Mouse (Mus musculus) small intestine, adult 2 months (tissue): ENCODE data around the gene Gm21719. TPM values are rescaled to one million over a fixed set of nuclear protein-coding genes. Genes with fewer than 3 reads are reported as not detected.
"Not testable (repeated sequence)": the region's sequence is repeated elsewhere in the genome, so short reads cannot be mapped to it uniquely, and the experiment has no call there.

Source experiments
- H3K27ac ChIP-seq: fragments of 200-500 bp; 2 replicates; pipeline ENCODE4 v1.5.1; 2012; ENCODE audit warnings: low read depth, low read length, control low read depth, inconsistent platforms; ENCODE audit not compliant: insufficient read depth
- H3K27me3 ChIP-seq: fragments of 200-500 bp; 2 replicates; pipeline ENCODE4 v1.6.1; 2012; ENCODE audit warnings: mild to moderate bottlenecking, moderate library complexity, low read length, inconsistent platforms; ENCODE audit not compliant: control insufficient read depth, insufficient read depth
- H3K36me3 ChIP-seq: fragments of 200-500 bp; 2 replicates; pipeline ENCODE4 v1.6.1; 2012; ENCODE audit warnings: mild to moderate bottlenecking, low read length, control low read depth, inconsistent platforms; ENCODE audit not compliant: control insufficient read depth, insufficient read depth
- H3K4me1 ChIP-seq: fragments of 200-500 bp; 2 replicates; pipeline ENCODE4 v1.6.1; 2012; ENCODE audit warnings: low read length, inconsistent platforms, mixed read lengths; ENCODE audit not compliant: control insufficient read depth, insufficient read depth, insufficient read length
- H3K4me3 ChIP-seq: fragments of 200-500 bp; 2 replicates; pipeline ENCODE4 v1.5.1; 2012; ENCODE audit warnings: low read depth, mild to moderate bottlenecking, control low read depth, inconsistent platforms, low read length, moderate library complexity
- WGBS: fragments of 180-500 bp; shearing (Covaris S2); methylation state at CpG from one replicate; pipeline ENCODE4 v1.1.7; 2018; 5-methylcytosine and 5-hydroxymethylcytosine counted together
- polyA plus RNA-seq: library from polyadenylated mRNA; depleted of rRNA; stranded (reverse); fragments of >200 nt; gene quantifications from 2 replicates; pipeline ENCODE4 v1.2.3, GENCODE M21; 2012; rRNA removed

Gene Gm21719
- polyA plus RNA-seq, result not detected in 2 replicates

GRCm38 (mm10) chrY:6682772-6683171 is at the start of gene Gm21719:
Gm21719 (minus strand) TSS chrY:6682872.
- not testable (repeated sequence) for H3K27me3 ChIP-seq, H3K4me1 ChIP-seq, H3K36me3 ChIP-seq, H3K27ac ChIP-seq, H3K4me3 ChIP-seq
- 50% methylated on average over 1 of the region's 1 CpGs for WGBS

Other genes starting within 250 kb of the Gm21719 start
- gene Gm28919, start 99.3 kb downstream of the Gm21719 start, polyA plus RNA-seq, result not detected in 2 replicates
- gene Gm20830, start 235.4 kb upstream of the Gm21719 start, polyA plus RNA-seq, result not detected in 2 replicates